Mouse (Mus musculus): Measurements from ENCODE around the gene Snx18. TPM values are rescaled to one million over a fixed set of nuclear protein-coding genes. Genes with fewer than 3 reads are reported as not detected.

The Snx18 gene
- 10 to 100 TPM; 31.9 to 44.6 TPM for polyA plus RNA-seq (2017; shearing (Covaris generic))

GRCm38 (mm10) chr13:113617891-113618823 lies at the start of gene Snx18:
Gene Snx18 (minus strand): TSS chr13:113618564.

GRCm38 (mm10) chr13:113663151-113663779 lies 44.9 kb upstream of the Snx18 start, which contains the start of gene Hspb3:
Gene Hspb3 (minus strand): TSS chr13:113663676.

Other genes with a start within 250 kb of the Snx18 start
- not detected for gene Hspb3, start 45.1 kb upstream of the Snx18 start, polyA plus RNA-seq (2017; shearing (Covaris generic))
- gene Arl15, start 175.9 kb upstream of the Snx18 start, polyA plus RNA-seq (2017; shearing (Covaris generic)): 10 to 100 TPM; 14.4 to 18.9 TPM

All from activated CD4-positive, CD25-positive, alpha-beta regulatory T cell (primary cell).